9 mouse cellular contexts compared by ENCODE assay signal in genomic region chr5:111754484-111755139, GRCm38 (mm10). TPM values are rescaled to one million over a fixed set of nuclear protein-coding genes. Genes with fewer than 3 reads are reported as not detected.
A peak's percentile ranks its signal among the peaks of the same experiment; 100 is the strongest.
DNase-seq lines count a peak whose midpoint lies in the region; ATAC-seq lines count a peak whose summit lies in the region.
"Had no signal": no experiment of that assay in that cellular context is flagged by ENCODE, and none has a peak within 500 bp of the region (broad histone marks: within the 10 kb centered on the region; RNA-seq: fewer than 3 reads in every experiment).

No protein-coding gene starts in this region.

- intact Hi-C loops in heart, postnatal 36 days (cut with DNase I), result no loop called here

- peak overlapping the region; percentile 59 for H3K9ac ChIP-seq in heart, embryonic 16.5 days (ENCODE audit: low read length)
- H3K9ac ChIP-seq in hindbrain, embryonic 15.5 days, result peak overlapping the region; percentile 33
- peak overlapping the region; percentile 38; the same call in 1 of the 2 replicates for H3K9ac ChIP-seq in midbrain, embryonic 14.5 days (replicated peaks; ENCODE audit: low read length)

- H3K4me3 ChIP-seq in heart, embryonic 16.5 days (ENCODE audit: low read length), result peak overlapping the region; percentile 27
- no peak overlapping the region for H3K4me3 ChIP-seq in hindbrain, embryonic 15.5 days
- H3K4me3 ChIP-seq in midbrain, embryonic 14.5 days (replicated peaks; ENCODE audit: low read depth, low read length), result no peak overlapping the region

- no peak for DNase-seq in heart, postnatal 36 days
- DNase-seq in midbrain, embryonic 14.5 days, result peak; percentile 68
- DNase-seq in Muller cell, postnatal 12 days (ENCODE audit: inconsistent ontology term), result no peak
- no peak for DNase-seq in adrenal gland, postnatal 36 days
- DNase-seq in cerebellum, adult 11 months, result no peak

- WGBS in heart, embryonic 16.5 days, result 40% methylated on average over 16 of the region's 16 CpGs
- WGBS in hindbrain, embryonic 15.5 days, result 21% methylated on average over 16 of the region's 16 CpGs
- WGBS in midbrain, embryonic 14.5 days, result 21% methylated on average over 16 of the region's 16 CpGs

- H3K9me3 ChIP-seq in heart, embryonic 16.5 days (replicated peaks; ENCODE audit: control insufficient read depth, low read length), result no peaks in the 10 kb centered on the region
- H3K9me3 ChIP-seq in hindbrain, embryonic 15.5 days, result no peaks in the 10 kb centered on the region
- no peaks in the 10 kb centered on the region for H3K9me3 ChIP-seq in midbrain, embryonic 14.5 days (ENCODE audit: control insufficient read depth, low read length)

- H3K4me1 ChIP-seq in heart, embryonic 16.5 days (ENCODE audit: control insufficient read depth, insufficient read depth, low read length), result peaks cover 8% of the 10 kb centered on the region; the same call in 1 of the 2 replicates
- H3K4me1 ChIP-seq in hindbrain, embryonic 15.5 days (replicated peaks), result peaks cover 18% of the 10 kb centered on the region
- H3K4me1 ChIP-seq in midbrain, embryonic 14.5 days (ENCODE audit: control insufficient read depth, insufficient read depth, low read length), result peaks cover 34% of the 10 kb centered on the region

- H3K4me2 ChIP-seq in heart, embryonic 16.5 days (ENCODE audit: low read depth, low read length), result peak overlapping the region; percentile 56
- peak overlapping the region; percentile 45 for H3K4me2 ChIP-seq in hindbrain, embryonic 15.5 days
- H3K4me2 ChIP-seq in midbrain, embryonic 14.5 days (ENCODE audit: low read length), result peak overlapping the region; percentile 48

- H3K27me3 ChIP-seq in heart, embryonic 16.5 days (ENCODE audit: control insufficient read depth, insufficient read depth, low read length), result no peaks in the 10 kb centered on the region; the same call in none of the 2 replicates
- no peaks in the 10 kb centered on the region for H3K27me3 ChIP-seq in hindbrain, embryonic 15.5 days
- no peaks in the 10 kb centered on the region for H3K27me3 ChIP-seq in midbrain, embryonic 14.5 days (ENCODE audit: control insufficient read depth, insufficient read depth, low read length)

- no peaks in the 10 kb centered on the region for H3K36me3 ChIP-seq in heart, embryonic 16.5 days (ENCODE audit: control insufficient read depth, insufficient read depth)
- no peaks in the 10 kb centered on the region for H3K36me3 ChIP-seq in hindbrain, embryonic 15.5 days
- no peaks in the 10 kb centered on the region for H3K36me3 ChIP-seq in midbrain, embryonic 14.5 days (ENCODE audit: control insufficient read depth, insufficient read depth, low read length)

- 0 out of 2 replicates have a peak, but pooled peaks have one; percentile 7 for ATAC-seq in heart, embryonic 16.5 days (replicated peaks; ENCODE audit: extremely low read depth, insufficient read depth, low FRiP score)
- peak; percentile 80 for ATAC-seq in common myeloid progenitor, adult 5-6 weeks (replicated peaks; ENCODE audit: low read depth, poor library complexity, severe bottlenecking)
- ATAC-seq in hindbrain, embryonic 15.5 days (ENCODE audit: low FRiP score, low read depth), result 0 out of 2 replicates have a peak, but pooled peaks have one; percentile 29
- peak; percentile 76 for ATAC-seq in midbrain, embryonic 14.5 days (ENCODE audit: low FRiP score, low TSS enrichment)

- peak overlapping the region; percentile 54 for H3K27ac ChIP-seq in heart, embryonic 16.5 days (ENCODE audit: low read length)
- peak overlapping the region; percentile 60 for H3K27ac ChIP-seq in hindbrain, embryonic 15.5 days (replicated peaks)
- H3K27ac ChIP-seq in midbrain, embryonic 14.5 days (replicated peaks; ENCODE audit: low read depth, low read length), result peak overlapping the region; percentile 90

RNA-seq across cellular contexts. Expression of gene Gm26897, which starts 20.9 kb away (rescaled TPM):
- polyA plus RNA-seq in heart, embryonic 16.5 days (2015; fragmentation: Nextera tagmentation; extraction: Ambion mirVana), result not detected in 2 replicates
- not detected for total RNA-seq in heart, postnatal 36 days (2021)
- not detected in 2 replicates for total RNA-seq in common myeloid progenitor, adult 5-6 weeks (2017)
- polyA plus RNA-seq in hindbrain, embryonic 15.5 days (2015; fragmentation: Nextera tagmentation; extraction: Ambion mirVana), result not detected in 2 replicates
- polyA plus RNA-seq in midbrain, embryonic 14.5 days (2014; fragmentation: Nextera tagmentation; extraction: Ambion mirVana), result not detected in 2 replicates
- total RNA-seq in adrenal gland, postnatal 36 days (2021), result not detected
- total RNA-seq: layer of hippocampus, postnatal 10 days had no signal

Comparison
In these comparisons a context has a peak if more than half of its experiments do, and no peak if none do; other contexts are left out.
1. ATAC-seq: peak in every context shown above with its lines; median percentile 80 in common myeloid progenitor, adult 5-6 weeks; 76 in midbrain, embryonic 14.5 days; 29 in hindbrain, embryonic 15.5 days; 7 in heart, embryonic 16.5 days.